Mouse (Mus musculus) c-Kit-positive CD71-negative TER-119-negative erythroid progenitor cells, embryonic 14.5 days (primary cell): ENCODE measurements around the gene Car2.

Source experiments
- DNase-seq: peaks from one replicate; pipeline ENCODE4 v3.0.0-alpha.2; 2013; ENCODE audit warnings: low read depth

Gene Car2

GRCm38 (mm10) chr3:14948067-14948800 is 62.2 kb downstream of the Car2 start:
- no peak for DNase-seq

- no peak for DNase-seq
These were observed 64.0 kb downstream of the Car2 start for GRCm38 (mm10) chr3:14950031-14950430.
